Mouse (Mus musculus): ENCODE data around the gene Sorcs2.

- no peak for TF ChIP-seq POLR2A (IDR thresholded peaks at IDR 0.05; ENCODE audit: extremely low read depth, insufficient read depth, low read length)
- no peak for TF ChIP-seq CTCF (IDR thresholded peaks at IDR 0.05; ENCODE audit: low read depth, low read length)
Observed at GRCm38 (mm10) chr5:36377456-36378369, 20.2 kb downstream of the Sorcs2 start.

Data from liver, adult 2 months (tissue).